Mouse (Mus musculus): ENCODE data around the gene Abhd12b.

DNA sequence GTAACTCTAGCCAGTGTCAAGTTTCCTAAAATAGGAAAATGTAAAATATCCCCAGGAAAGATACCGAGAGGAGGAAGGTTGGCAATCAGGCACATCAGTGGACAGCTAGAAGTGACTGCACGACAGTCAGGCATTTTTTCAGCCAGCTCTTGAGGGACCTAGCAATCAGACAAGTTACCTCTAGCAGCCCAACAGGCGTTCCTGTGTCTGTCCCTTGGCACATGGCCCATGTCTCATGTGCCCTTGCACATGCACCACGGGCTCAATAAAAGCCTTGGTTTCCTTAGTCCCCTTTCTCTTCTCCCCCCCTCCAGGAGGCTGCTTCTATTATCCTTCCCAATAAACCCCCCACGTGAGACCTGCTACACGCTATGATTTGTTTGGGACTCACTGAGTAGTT lies 2.3 kb downstream of the Abhd12b start:
- no peak for TF ChIP-seq ZC3H11A (IDR thresholded peaks at IDR 0.05; ENCODE audit: borderline replicate concordance, low read depth, low read length)
- TF ChIP-seq ZNF384 (IDR thresholded peaks at IDR 0.05; ENCODE audit: low read depth, low read length): no peak
- TF ChIP-seq MAFK (IDR thresholded peaks at IDR 0.05; ENCODE audit: insufficient read depth, low read depth, low read length): no peak
- no peak for TF ChIP-seq HCFC1 (IDR thresholded peaks at IDR 0.05; ENCODE audit: borderline replicate concordance, insufficient read depth, low read length)

Measured in ES-E14 (cell line).